Mouse (Mus musculus): ENCODE results near the gene Zic2.

DNA sequence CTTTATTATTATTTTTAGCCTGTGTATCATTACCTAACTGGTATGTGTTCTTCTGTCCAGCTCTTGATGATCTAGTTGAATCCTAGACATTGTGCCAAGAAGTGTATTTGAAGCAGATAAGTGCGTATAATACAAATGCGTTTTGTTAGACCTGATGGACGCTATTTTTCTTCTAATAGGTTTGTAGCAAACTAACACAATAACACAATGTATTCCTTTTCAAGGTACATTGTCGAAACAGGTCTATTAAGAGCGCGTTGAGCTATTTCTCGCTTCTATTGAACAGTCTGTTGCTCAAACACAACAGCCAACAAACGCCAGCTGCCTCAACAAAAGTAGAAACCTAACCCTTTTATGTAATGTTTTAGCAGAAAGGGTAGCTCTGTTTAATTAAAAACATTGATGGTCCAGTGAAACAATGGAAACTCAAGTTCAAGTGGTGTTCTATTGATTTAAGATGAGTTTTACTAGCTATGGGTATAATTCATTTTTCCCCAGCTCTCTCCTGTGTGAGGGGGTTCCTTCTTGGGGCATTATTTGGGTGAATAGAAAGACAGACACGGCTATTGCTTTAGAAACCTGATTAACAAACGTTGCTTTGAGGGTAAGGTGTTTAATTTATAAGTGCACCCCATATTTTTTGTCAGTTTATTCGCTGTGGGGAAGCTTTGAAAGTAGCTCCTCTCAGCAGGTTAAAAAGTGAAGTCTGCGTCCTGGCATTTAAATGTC lies 14.6 kb downstream of the Zic2 start:
- TF ChIP-seq CTCF (IDR thresholded peaks at IDR 0.05; ENCODE audit: extremely low read depth, insufficient read depth, low read length) = no peak
- TF ChIP-seq POLR2A (IDR thresholded peaks at IDR 0.05; ENCODE audit: extremely low read depth, insufficient read depth, low read length) = no peak

Measured in cortical plate, adult 2 months (tissue).